Mouse (Mus musculus): ENCODE measurements around the gene Eps8l3. TPM values are rescaled to one million over a fixed set of nuclear protein-coding genes. Genes with fewer than 3 reads are reported as not detected.
A peak's percentile ranks its signal among the peaks of the same experiment; 100 is the strongest.

Eps8l3 gene
- polyA plus RNA-seq, 1 experiment from 2014 or later, result not detected

- WGBS, result 76% methylated on average over 2 of the region's 2 CpGs
- no peaks in the 10 kb centered on the region for H3K27me3 ChIP-seq (ENCODE audit: control insufficient read depth, insufficient read depth, low read length)
- no peak overlapping the region for H3K27ac ChIP-seq (ENCODE audit: low read depth, low read length)
- no peak overlapping the region for H3K4me2 ChIP-seq (ENCODE audit: low read depth, low read length)
- no peaks in the 10 kb centered on the region for H3K36me3 ChIP-seq (ENCODE audit: control insufficient read depth, insufficient read depth, low read length)
- no peaks in the 10 kb centered on the region for H3K4me1 ChIP-seq (ENCODE audit: control insufficient read depth, insufficient read depth, low read length)
- ATAC-seq (ENCODE audit: low read depth), result no peak
- no peak overlapping the region for H3K9ac ChIP-seq (replicated peaks; ENCODE audit: low read depth, low read length)
- no peak overlapping the region for H3K4me3 ChIP-seq (ENCODE audit: low read depth, low read length)
- H3K9me3 ChIP-seq (ENCODE audit: control insufficient read depth, low read length), result no peaks in the 10 kb centered on the region
Measured at GRCm38 (mm10) chr3:107862471-107862870, 14.6 kb upstream of the Eps8l3 start.

GRCm38 (mm10) chr3:107863471-107863870 lies 13.6 kb upstream of the Eps8l3 start:
- no peak overlapping the region for H3K4me2 ChIP-seq (ENCODE audit: low read depth, low read length)
- H3K9ac ChIP-seq (replicated peaks; ENCODE audit: low read depth, low read length), result no peak overlapping the region
- 89% methylated on average over 5 of the region's 5 CpGs for WGBS
- H3K27ac ChIP-seq (ENCODE audit: low read depth, low read length), result no peak overlapping the region; the same call in 1 of the 2 replicates
- no peaks in the 10 kb centered on the region for H3K36me3 ChIP-seq (ENCODE audit: control insufficient read depth, insufficient read depth, low read length)
- no peak for ATAC-seq (ENCODE audit: low read depth)
- no peaks in the 10 kb centered on the region for H3K4me1 ChIP-seq (ENCODE audit: control insufficient read depth, insufficient read depth, low read length)
- H3K9me3 ChIP-seq (ENCODE audit: control insufficient read depth, low read length), result no peaks in the 10 kb centered on the region
- no peak overlapping the region for H3K4me3 ChIP-seq (ENCODE audit: low read depth, low read length)
- no peaks in the 10 kb centered on the region for H3K27me3 ChIP-seq (ENCODE audit: control insufficient read depth, insufficient read depth, low read length)

- ATAC-seq (ENCODE audit: low read depth), result peak; percentile 84
- no peaks in the 10 kb centered on the region for H3K27me3 ChIP-seq (ENCODE audit: control insufficient read depth, insufficient read depth, low read length)
- no peaks in the 10 kb centered on the region for H3K36me3 ChIP-seq (ENCODE audit: control insufficient read depth, insufficient read depth, low read length)
- H3K9ac ChIP-seq (replicated peaks; ENCODE audit: low read depth, low read length), result no peak overlapping the region
- no peak overlapping the region for H3K4me2 ChIP-seq (ENCODE audit: low read depth, low read length)
- H3K27ac ChIP-seq (ENCODE audit: low read depth, low read length), result no peak overlapping the region; the same call in 1 of the 2 replicates
- H3K9me3 ChIP-seq (ENCODE audit: control insufficient read depth, low read length), result no peaks in the 10 kb centered on the region
- no peaks in the 10 kb centered on the region for H3K4me1 ChIP-seq (ENCODE audit: control insufficient read depth, insufficient read depth, low read length)
- H3K4me3 ChIP-seq (ENCODE audit: low read depth, low read length), result no peak overlapping the region
- WGBS, result 14% methylated on average over 2 of the region's 2 CpGs
Measured at GRCm38 (mm10) chr3:107863898-107864603, 13.0 kb upstream of the Eps8l3 start.

- 74% methylated on average over 10 of the region's 10 CpGs for WGBS
- H3K9me3 ChIP-seq (ENCODE audit: control insufficient read depth, low read length), result no peaks in the 10 kb centered on the region
- H3K36me3 ChIP-seq (ENCODE audit: control insufficient read depth, insufficient read depth, low read length), result no peaks in the 10 kb centered on the region
- H3K4me2 ChIP-seq (ENCODE audit: low read depth, low read length), result no peak overlapping the region
- H3K9ac ChIP-seq (replicated peaks; ENCODE audit: low read depth, low read length), result no peak overlapping the region
- H3K27ac ChIP-seq (ENCODE audit: low read depth, low read length), result no peak overlapping the region
- H3K4me1 ChIP-seq (ENCODE audit: control insufficient read depth, insufficient read depth, low read length), result no peaks in the 10 kb centered on the region
- no peak for ATAC-seq (ENCODE audit: low read depth)
- H3K4me3 ChIP-seq (ENCODE audit: low read depth, low read length), result no peak overlapping the region
- no peaks in the 10 kb centered on the region for H3K27me3 ChIP-seq (ENCODE audit: control insufficient read depth, insufficient read depth, low read length)
Measured at GRCm38 (mm10) chr3:107865364-107866091, 11.5 kb upstream of the Eps8l3 start.

- ATAC-seq (ENCODE audit: low read depth), result peak; percentile 62
Measured at GRCm38 (mm10) chr3:107867086-107867485, 9.9 kb upstream of the Eps8l3 start.

GRCm38 (mm10) chr3:107868452-107868851 lies 8.6 kb upstream of the Eps8l3 start:
- H3K27ac ChIP-seq (ENCODE audit: low read depth, low read length), result no peak overlapping the region
- no peak overlapping the region for H3K4me3 ChIP-seq (ENCODE audit: low read depth, low read length)
- no peak overlapping the region for H3K4me2 ChIP-seq (ENCODE audit: low read depth, low read length)
- H3K9ac ChIP-seq (replicated peaks; ENCODE audit: low read depth, low read length), result no peak overlapping the region
- no peaks in the 10 kb centered on the region for H3K27me3 ChIP-seq (ENCODE audit: control insufficient read depth, insufficient read depth, low read length)
- 90% methylated on average over 22 of the region's 22 CpGs for WGBS
- no peak for ATAC-seq (ENCODE audit: low read depth)
- no peaks in the 10 kb centered on the region for H3K36me3 ChIP-seq (ENCODE audit: control insufficient read depth, insufficient read depth, low read length)
- H3K9me3 ChIP-seq (ENCODE audit: control insufficient read depth, low read length), result no peaks in the 10 kb centered on the region
- no peaks in the 10 kb centered on the region for H3K4me1 ChIP-seq (ENCODE audit: control insufficient read depth, insufficient read depth, low read length)

More at GRCm38 (mm10) chr3:107867086-107867485, 9.9 kb upstream of the Eps8l3 start:
- Histone ChIP-seq H3K27ac (ENCODE audit: low read depth, low read length) (no peak overlapping the region), H3K36me3 (ENCODE audit: control insufficient read depth, insufficient read depth, low read length) (no peaks in the 10 kb centered on the region), H3K9me3 (ENCODE audit: control insufficient read depth, low read length) (no peaks in the 10 kb centered on the region), H3K27me3 (ENCODE audit: control insufficient read depth, insufficient read depth, low read length) (no peaks in the 10 kb centered on the region), H3K4me1 (ENCODE audit: control insufficient read depth, insufficient read depth, low read length) (no peaks in the 10 kb centered on the region), H3K9ac (replicated peaks; ENCODE audit: low read depth, low read length) (no peak overlapping the region), H3K4me2 (ENCODE audit: low read depth, low read length) (no peak overlapping the region), H3K4me3 (ENCODE audit: low read depth, low read length) (no peak overlapping the region)
- 6% methylated on average over 8 of the region's 8 CpGs for WGBS

- no peak overlapping the region for H3K9ac ChIP-seq (replicated peaks; ENCODE audit: low read depth, low read length)
- no peak overlapping the region for H3K4me2 ChIP-seq (ENCODE audit: low read depth, low read length)
- ATAC-seq (ENCODE audit: low read depth), result peak; percentile 12; the same call in 1 of the 2 replicates
- no peak overlapping the region for H3K4me3 ChIP-seq (ENCODE audit: low read depth, low read length)
- H3K27me3 ChIP-seq (ENCODE audit: control insufficient read depth, insufficient read depth, low read length), result no peaks in the 10 kb centered on the region
- no peak overlapping the region for H3K27ac ChIP-seq (ENCODE audit: low read depth, low read length)
- no peaks in the 10 kb centered on the region for H3K36me3 ChIP-seq (ENCODE audit: control insufficient read depth, insufficient read depth, low read length)
- no peaks in the 10 kb centered on the region for H3K4me1 ChIP-seq (ENCODE audit: control insufficient read depth, insufficient read depth, low read length)
- 17% methylated on average over 7 of the region's 7 CpGs for WGBS
- H3K9me3 ChIP-seq (ENCODE audit: control insufficient read depth, low read length), result no peaks in the 10 kb centered on the region
Measured at GRCm38 (mm10) chr3:107869097-107869496, 7.9 kb upstream of the Eps8l3 start.

GRCm38 (mm10) chr3:107869925-107870324 lies 7.1 kb upstream of the Eps8l3 start:
- no peaks in the 10 kb centered on the region for H3K36me3 ChIP-seq (ENCODE audit: control insufficient read depth, insufficient read depth, low read length)
- H3K9me3 ChIP-seq (ENCODE audit: control insufficient read depth, low read length), result no peaks in the 10 kb centered on the region
- H3K4me3 ChIP-seq (ENCODE audit: low read depth, low read length), result no peak overlapping the region
- no peaks in the 10 kb centered on the region for H3K27me3 ChIP-seq (ENCODE audit: control insufficient read depth, insufficient read depth, low read length)
- no peak overlapping the region for H3K27ac ChIP-seq (ENCODE audit: low read depth, low read length)
- no peaks in the 10 kb centered on the region for H3K4me1 ChIP-seq (ENCODE audit: control insufficient read depth, insufficient read depth, low read length)
- no peak overlapping the region for H3K9ac ChIP-seq (replicated peaks; ENCODE audit: low read depth, low read length)
- 72% methylated on average over 4 of the region's 4 CpGs for WGBS
- no peak overlapping the region for H3K4me2 ChIP-seq (ENCODE audit: low read depth, low read length)
- ATAC-seq (ENCODE audit: low read depth), result no peak
